Mouse (Mus musculus): ENCODE data around the gene Nampt.

The Nampt gene

GRCm38 (mm10) chr12:32901005-32901404 lies 81.7 kb downstream of the Nampt start:
- no peak for DNase-seq (ENCODE audit: low spot score in 2 of 2)

Measured in frontal cortex, postnatal 25 days (tissue).